Mouse (Mus musculus): ENCODE data around the gene Etv6.

Etv6 gene

GRCm38 (mm10) chr6:134259913-134260312, 224.4 kb downstream of the Etv6 start:
- no peak for DNase-seq (ENCODE audit: low spot score)

- no peak for DNase-seq (ENCODE audit: low spot score)
These were observed 226.4 kb downstream of the Etv6 start for GRCm38 (mm10) chr6:134261904-134262303.

- DNase-seq (ENCODE audit: low spot score) = no peak
These were observed 226.9 kb downstream of the Etv6 start for GRCm38 (mm10) chr6:134262383-134262782.

- DNase-seq (ENCODE audit: low spot score) = no peak
These were observed 227.6 kb downstream of the Etv6 start for GRCm38 (mm10) chr6:134262911-134263607.

- DNase-seq (ENCODE audit: low spot score) = no peak
These were observed 238.4 kb downstream of the Etv6 start for GRCm38 (mm10) chr6:134273884-134274283.

GRCm38 (mm10) chr6:134276954-134277353, 241.5 kb downstream of the Etv6 start:
- no peak for DNase-seq (ENCODE audit: low spot score)

- DNase-seq (ENCODE audit: low spot score) = no peak
These were observed 246.6 kb downstream of the Etv6 start for GRCm38 (mm10) chr6:134282095-134282494.

- no peak for DNase-seq (ENCODE audit: low spot score)
These were observed 256.3 kb downstream of the Etv6 start for GRCm38 (mm10) chr6:134291823-134292222.

- no peak for DNase-seq (ENCODE audit: low spot score)
These were observed 256.9 kb downstream of the Etv6 start for GRCm38 (mm10) chr6:134292404-134292803.

GRCm38 (mm10) chr6:134293615-134294508, 258.4 kb downstream of the Etv6 start:
- DNase-seq (ENCODE audit: low spot score) = no peak

- no peak for DNase-seq (ENCODE audit: low spot score)
These were observed 262.6 kb downstream of the Etv6 start for GRCm38 (mm10) chr6:134297884-134298619.

GRCm38 (mm10) chr6:134301951-134302350, 266.5 kb downstream of the Etv6 start:
- DNase-seq (ENCODE audit: low spot score) = no peak

GRCm38 (mm10) chr6:134311346-134311745, 275.8 kb downstream of the Etv6 start:
- DNase-seq (ENCODE audit: low spot score) = no peak

GRCm38 (mm10) chr6:134312571-134312970, 277.1 kb downstream of the Etv6 start:
- no peak for DNase-seq (ENCODE audit: low spot score)

GRCm38 (mm10) chr6:134317371-134317770, 281.9 kb downstream of the Etv6 start:
- no peak for DNase-seq (ENCODE audit: low spot score)

All from T-cell, adult 2 months (primary cell).